Mouse (Mus musculus) gastrocnemius, adult 18-20 months (tissue): ENCODE measurements at regions not wholly inside any gene's neighbourhood (a gene's known extent, or its start where the extent isn't known, plus 50 kb on each side); places are given as distances from the start of the nearest gene placed in this dataset.
A peak's percentile ranks its signal among the peaks of the same experiment; 100 is the strongest.

Experiments used
- DNase-seq: peaks from one replicate; pipeline ENCODE4 v3.0.0; 2021; ENCODE audit warnings: low spot score

DNA sequence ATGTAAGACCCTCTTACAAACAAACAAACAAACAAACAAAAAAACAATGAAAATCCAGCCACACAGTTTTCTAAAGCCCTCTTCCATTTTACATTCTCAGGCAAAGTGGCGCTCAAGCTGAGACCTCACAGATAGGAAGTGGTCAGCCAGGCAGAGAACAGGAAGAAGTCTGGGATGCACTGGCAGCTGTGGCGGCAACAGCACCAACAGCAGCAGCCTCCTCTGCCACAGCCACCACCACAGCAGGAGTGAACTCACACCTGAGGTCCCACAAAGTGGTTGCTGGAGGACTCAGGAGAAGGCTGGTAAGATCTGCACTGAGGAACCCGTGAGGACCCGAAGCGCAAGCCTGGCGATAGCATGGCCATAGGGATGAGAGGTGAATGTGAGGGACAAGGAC lies 156.3 kb downstream of the Grm4 start:
- no peak for DNase-seq

DNA sequence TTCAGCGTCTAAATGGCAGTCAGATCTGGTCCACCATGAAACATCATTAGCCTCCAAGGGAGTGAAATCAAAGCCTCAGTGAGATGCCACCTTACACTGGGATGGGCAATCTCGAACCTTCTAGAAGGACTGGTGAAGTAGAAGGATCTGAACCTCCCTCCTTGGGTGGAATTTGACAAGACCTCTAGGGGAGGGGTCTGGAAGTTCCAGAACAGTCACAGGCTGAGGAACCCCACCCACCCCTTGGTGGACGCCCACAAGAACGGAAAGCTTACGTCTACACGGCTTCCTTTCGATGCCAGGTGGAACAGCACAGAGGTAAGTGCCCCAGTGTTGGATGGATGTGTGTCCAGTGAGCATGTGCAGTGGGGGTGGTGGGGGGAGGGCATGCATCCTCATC lies 156.9 kb downstream of the Grm4 start:
- DNase-seq, result no peak

DNA sequence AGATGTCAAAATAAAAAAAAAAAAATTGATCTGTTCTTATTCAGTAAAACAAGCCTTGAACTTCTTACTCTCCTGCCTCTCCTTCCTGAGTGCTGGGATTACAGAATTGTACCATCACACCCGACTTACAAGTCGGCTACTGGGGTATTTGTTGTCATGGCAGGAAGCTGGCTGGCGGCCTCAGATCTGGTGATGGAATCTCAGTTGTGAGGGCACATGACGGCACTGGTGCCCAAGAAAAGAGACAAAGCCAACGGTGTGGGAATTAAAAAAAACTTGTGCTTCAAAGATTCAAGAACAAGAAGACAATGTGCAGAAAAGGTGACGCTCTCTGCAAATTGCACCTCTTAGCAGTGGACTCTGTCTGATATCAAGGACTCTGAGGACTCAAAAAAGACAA lies 157.3 kb downstream of the Grm4 start:
- no peak for DNase-seq

DNA sequence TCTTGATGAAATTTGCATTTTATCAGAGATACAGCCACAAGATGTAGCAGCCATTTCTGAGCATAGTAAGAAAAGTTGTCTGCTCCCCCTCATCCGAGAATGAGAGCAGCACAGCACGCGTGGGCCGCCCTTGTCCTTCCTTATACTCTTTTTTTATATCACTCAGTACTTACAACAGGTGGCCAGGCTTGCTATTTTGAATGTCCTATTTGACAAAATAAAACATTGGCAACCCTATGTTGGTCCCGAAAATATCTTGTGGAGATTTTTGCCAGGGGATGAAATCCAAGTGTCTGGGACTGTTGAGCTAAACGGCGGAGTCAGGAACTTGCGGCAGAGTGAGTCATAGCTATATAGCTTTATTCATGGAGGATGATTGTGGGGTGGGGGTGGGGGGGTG lies 158.0 kb upstream of the Lemd2 start:
- DNase-seq, result peak; percentile 69

DNA sequence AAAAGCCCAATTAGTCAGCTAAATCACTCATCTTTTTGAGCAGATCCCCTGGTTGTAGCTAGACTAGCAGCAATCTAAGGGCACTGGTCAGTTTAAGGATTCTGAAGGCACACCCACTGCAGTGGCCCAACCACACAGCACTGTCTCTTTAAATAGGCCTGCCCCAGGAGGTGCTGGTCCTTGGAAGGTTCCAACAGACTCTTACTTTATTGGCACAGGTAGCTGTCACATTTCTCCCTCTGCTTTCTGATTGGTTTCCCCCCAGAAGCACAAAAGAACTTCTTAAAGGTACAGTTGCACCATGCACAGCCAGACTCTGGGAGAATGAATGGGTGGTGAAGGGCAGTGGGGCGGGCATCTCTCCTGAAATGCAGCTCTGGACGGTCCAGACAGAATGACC lies 157.1 kb upstream of the Lemd2 start:
- peak; percentile 66 for DNase-seq

DNA sequence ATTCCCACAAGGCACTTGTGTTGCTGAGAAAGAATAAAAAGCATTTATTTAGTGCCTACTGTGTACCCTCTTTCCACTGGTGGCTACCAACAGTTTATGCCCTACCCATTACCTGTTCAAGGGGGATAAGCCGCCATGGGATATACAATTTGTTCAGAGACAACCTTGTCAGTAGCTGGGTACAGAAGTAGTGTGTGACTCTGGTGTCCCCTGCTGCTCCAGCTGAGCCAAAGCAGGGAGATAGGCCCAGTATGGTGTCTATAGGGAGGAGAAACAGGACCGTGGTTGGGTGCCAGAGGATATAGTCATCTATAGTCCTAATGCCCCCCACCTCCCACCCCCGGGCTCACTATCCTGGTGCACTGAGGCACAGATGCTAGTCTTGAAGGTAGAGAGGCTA lies 152.6 kb upstream of the Lemd2 start:
- no peak for DNase-seq

DNA sequence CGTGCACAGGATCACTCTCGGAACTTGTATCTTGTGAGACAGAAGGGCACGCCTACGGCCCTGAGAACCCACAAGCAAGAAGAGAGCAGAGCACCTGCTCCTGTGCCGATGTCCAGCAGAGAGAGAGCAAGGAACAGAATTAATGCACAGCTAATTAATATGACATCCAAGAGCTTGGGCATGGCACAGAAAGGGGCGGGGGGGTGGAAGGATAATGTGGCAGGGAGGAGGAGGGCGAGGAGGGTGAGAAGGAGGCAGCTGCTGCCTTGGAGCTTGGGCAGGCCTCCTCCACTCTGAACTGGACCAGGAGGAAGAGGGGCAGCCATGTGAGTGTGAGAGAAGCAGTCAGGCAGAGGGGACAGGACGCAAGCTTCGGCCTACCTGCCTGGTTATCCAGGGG lies 151.4 kb upstream of the Lemd2 start:
- no peak for DNase-seq

DNA sequence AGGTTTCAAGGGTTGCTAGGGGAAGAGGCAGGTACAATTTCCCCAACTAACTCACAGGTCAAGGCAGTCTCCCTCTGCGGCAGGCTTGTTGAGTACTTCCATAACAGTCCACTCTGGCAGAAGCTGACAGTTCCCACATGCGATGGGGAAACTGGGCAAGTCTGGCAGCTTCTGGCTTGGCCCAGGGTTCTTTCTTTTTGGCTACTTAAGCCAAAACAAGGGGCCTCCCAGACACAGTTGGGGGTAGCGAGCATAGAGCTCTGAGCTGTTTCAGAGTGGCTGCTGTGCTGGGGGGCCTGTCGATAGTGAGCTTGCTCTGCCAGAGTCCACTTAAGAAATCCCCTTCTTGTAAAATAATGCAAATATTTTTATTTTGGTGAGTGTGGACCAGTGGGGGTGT lies 150.8 kb upstream of the Lemd2 start:
- no peak for DNase-seq

DNA sequence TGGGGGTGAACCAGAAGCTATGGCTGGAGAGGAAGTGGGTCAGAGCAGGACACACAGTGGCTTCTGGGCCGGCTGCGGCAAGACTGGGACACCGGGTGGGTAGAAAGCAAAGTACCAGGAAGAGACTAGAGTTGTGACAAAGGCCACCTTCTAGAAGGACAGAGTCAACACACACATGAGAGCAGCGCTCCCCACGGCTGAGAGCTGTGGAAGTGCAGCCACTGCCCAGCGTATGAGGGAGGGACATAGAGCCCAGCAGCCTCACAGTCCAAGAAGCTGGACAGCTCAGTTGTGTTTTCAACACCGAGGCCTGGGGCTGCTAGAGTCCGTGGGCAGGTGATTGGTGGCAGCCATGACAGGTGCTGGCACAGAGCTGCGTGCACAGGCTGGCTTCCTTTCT lies 145.6 kb upstream of the Lemd2 start:
- DNase-seq, result no peak

DNA sequence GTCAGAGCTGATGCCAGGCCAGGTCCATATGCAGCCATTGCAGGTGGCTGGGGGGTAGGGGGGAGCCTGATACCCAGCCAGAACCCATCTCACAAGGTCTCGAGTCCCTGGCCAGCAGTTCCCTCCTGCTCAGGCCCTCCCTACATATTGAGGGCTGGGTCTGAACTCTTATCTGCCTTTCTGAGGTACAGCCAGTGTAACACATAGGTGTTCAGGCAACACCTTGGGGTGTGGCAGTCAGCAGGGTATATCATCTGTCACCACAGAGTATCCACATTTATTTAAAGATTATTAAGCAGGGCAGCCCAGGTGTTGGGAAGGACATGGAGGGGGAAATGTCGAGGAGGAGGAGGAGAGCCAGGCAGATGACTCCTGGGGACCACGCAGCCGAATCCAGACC lies 145.2 kb upstream of the Lemd2 start:
- no peak for DNase-seq

DNA sequence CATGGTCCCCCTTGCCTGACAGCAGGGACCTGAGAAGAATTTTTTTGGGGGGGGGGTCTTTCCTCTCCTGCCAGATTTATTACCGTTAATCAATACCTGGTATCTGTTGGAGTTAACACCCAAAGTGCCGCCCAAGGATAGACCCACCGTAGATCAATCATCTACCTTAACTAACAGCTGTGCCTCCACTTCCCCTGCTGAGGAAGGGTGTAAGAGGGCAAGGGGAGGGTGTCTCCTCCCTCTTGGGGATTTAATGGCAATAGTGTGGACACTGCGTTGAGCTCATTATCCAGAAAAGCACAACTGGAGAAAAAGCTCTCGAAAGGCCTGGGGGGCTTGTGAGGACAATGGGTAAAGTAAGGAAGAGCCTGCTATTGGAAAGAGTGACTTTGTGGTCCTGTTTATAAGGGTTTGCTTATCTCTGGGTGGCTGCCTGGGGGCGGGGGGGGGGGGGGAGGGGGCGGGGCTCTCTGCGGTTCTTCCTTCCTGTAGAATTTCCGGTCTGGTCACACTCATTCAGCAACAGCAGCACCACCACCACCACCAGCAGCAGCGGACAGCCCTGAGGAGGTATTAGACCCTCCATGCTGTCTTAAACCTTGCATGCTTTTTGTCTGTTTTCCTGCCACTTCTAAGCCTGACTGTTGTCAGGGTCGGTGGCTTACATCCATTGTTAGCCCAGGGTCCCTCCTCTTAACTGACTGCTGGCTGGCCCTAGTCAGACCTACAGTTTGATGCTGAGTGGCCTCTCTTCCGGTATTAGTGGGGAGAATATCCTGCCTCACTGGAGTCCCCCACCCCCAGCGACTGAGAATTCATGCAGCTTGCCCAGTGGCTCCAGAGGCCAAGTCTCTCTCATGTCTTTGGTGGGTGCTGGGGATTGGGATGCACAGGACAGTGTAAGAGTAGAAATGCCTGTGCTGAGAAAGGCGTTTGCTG lies 138.0 kb upstream of the Lemd2 start:
- no peak for DNase-seq

DNA sequence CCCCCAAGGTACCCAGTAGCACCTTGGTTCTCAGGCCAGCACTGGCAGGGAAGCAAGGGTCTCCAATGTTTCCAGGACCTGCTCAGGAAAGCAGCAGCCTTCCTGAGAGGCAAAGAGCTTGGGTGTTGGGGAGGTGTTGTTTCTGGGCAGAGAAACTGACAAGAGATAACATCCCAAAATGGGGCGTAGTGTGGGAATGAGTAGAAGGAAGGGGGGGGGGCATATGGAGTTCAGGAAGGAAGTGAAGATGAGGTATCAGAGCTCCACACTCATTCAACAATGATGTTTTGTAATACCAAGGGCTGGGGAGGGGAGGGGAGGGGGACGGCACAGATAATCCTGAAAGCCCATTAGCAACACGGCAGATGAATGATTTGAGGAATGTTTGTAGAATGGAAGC lies 135.6 kb upstream of the Lemd2 start:
- DNase-seq, result no peak

DNA sequence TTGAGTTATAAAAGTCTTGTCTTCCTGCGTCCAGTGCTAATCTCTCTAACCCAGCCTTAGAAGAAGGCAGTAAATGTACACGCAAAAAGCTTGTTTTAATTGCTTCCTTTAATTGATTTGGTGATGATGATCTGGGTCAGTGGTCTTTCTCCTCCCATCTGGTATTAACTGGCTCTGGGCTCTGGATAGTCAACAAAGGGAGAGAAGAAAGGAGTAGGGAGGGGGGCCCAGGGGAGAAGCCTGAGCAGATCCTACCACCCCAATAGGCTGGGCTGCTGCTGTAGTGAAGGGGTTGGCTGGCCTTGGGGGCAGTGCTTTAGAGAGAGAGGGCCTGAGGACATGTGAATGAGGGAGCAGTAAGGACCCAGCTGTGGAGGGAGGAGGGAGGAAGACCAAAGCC lies 135.0 kb upstream of the Lemd2 start:
- DNase-seq, result no peak

DNA sequence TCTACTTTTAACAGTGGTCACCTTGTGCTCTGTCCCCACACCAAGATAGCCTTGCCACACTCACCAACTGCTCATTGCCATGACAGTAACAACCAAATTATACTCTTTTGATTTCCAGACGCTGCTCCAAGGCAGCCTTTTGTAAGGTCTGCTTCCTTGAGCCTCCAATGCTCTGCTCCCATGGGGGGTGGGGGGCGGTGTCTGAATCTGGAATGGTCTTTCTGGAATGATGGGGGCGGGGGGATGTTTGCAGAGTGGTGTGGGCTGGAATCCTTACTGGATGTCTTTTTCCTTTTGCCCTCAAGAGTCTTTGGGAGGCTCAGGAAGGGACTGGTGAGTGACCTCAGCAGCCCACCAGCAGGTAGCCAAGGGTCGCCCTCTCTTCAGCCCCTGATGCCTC lies 131.4 kb upstream of the Lemd2 start:
- no peak for DNase-seq

DNA sequence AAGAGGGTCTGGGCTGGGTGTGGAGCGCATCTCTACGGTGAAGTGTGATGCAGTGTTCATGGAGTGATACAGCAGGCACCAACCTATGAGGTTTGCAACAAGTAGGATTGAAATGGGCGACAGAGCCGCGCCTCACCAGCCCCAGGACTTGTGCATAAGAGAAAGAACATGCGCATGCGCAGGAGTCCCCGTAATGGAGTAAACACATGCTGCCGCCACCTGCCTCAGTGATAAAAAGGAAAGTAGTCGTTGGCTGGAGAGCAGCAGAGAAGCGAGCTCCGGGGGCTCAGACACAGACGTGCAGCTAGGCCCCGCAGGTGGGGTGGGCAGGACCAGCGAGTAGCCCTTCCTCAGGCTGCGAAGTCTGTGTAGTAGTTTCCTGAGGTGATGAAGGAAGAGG lies 129.3 kb upstream of the Lemd2 start:
- no peak for DNase-seq

DNA sequence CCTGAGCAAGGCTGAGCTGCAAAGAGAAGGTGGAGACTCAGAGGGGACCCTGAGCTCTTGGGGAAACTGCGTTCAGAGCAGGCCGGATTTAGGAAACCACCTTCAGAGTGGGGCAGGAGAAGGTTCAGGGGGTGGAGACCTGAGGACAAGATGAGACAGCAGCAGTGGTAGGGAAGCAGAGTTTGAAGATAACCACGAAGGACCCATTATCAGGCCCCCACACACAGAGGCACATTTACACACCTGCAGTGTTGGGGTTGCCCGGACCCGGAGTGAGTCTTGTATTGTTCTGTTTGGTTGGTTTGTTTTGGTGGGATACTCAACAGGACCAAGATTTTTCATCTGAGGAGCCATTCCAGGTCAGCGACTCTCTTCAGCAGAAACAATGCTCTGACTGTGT lies 128.9 kb upstream of the Lemd2 start:
- DNase-seq, result no peak

DNA sequence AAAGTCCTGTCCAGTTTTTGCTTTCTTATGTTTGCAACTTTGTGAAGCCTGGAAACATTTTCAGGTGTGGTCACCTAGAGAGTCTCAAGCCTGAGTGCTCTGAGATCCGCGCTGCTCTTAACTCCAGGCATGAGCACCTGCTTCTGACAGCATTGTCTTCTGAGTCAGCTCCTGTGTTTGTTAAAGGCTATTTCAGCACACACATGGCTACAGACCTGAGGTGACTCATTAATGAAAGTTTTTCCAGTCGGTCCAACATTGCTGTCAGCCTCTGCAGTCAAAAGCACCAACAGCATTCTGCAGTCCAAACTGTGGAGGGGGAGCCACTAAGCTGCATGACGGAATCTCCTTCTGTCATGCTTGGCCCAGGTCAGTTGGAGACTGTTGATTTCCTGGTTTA lies 127.8 kb upstream of the Lemd2 start:
- DNase-seq, result no peak

DNA sequence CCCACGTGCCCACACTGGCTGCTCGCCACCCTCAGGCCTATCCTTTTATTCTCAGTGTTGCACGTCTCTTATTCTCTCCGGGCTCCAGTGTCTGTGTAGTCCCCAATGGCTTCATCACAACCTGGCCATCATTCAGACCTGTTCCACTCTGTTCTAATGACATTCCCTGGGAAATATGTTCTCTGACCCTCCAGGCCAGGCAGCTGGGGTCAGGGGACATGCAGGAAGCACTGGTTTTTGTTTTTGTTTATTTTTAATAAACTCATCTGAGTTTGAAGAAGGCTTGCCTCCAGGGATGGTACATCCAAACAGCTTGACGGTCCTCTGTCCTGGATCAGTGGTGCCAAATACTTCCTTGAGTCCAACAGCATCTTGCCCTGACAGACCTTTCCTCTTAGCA lies 127.4 kb upstream of the Lemd2 start:
- DNase-seq, result no peak

DNA sequence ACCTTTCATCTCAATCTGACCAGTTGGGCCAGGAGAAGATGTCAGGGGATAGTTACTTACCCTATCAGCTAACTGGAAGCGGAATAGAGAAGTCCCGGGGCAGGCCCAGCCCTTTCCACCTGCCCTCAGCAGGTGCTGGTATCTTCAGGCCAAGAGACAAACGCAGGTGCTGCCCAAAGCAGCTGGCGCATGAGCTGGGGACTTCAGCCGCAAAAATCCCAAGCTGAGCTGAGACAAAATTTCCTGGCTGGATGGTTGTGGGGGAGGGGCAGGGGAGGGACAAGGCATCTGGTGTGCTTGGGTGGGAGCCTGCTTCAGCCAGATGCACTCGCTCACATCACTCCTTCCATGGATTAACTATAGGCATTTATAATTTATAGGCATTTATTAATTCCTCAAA lies 125.5 kb upstream of the Lemd2 start:
- no peak for DNase-seq

DNA sequence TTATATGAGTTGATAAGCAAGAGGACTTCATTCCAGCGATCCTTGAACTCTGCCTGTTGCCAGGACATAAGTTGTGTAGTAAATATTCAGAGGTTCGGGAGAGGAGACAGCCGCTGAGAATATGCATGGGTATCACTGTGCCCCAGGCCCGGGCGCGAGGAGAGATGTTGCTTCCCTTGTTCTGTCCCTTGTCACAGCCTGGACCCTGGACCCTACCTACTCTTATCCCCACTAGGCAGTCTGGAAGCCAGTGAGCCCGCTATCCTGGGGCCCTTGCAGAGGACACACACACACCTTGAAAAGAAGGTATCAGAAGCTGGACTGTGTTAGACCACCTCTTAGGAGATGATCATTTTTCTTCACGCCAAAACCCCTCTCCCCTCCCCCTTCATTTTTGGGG lies 124.9 kb upstream of the Lemd2 start:
- DNase-seq, result no peak

DNA sequence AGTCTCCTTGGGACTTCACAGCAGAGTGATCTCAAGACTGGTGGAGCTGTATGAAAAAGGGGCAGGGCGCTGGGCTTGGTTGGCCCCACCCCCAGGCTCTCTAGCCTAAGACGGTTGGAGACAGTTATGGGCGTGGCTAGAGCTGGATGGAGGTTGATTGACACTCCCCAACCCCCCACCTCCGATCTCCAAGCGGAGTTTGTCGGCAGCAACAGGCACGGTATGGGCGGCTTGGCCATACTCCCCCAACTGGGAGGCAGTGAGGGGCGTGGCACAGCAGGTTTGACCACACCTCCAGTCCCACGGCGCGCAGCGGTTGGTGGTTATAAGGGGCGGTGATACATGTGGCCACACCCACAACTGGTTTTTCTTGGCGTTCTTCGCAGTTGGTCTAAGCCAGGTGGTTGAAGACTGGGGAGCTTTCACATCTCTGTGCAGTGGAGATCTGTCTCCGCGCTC lies 120.8 kb upstream of the Lemd2 start:
- DNase-seq, result peak; percentile 83

DNA sequence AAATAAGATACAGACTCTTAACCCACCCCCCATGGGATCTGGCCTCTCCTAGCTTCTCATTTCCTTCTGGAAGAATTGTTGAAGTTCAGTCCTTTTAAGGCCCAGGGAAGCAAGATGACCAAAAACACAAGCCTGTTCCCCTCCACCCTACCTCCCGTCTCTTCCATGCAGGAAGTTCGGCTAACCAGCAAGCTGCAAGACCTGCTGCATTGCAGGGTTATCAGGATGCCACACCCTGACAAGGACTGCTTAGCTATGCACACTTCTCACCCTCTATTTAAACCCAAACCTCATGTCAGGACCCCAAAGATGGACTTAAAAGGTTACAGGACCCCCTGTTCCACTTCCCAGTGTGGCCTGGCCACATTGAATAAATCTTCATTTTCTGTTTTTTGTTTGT lies 119.2 kb upstream of the Lemd2 start:
- no peak for DNase-seq

DNA sequence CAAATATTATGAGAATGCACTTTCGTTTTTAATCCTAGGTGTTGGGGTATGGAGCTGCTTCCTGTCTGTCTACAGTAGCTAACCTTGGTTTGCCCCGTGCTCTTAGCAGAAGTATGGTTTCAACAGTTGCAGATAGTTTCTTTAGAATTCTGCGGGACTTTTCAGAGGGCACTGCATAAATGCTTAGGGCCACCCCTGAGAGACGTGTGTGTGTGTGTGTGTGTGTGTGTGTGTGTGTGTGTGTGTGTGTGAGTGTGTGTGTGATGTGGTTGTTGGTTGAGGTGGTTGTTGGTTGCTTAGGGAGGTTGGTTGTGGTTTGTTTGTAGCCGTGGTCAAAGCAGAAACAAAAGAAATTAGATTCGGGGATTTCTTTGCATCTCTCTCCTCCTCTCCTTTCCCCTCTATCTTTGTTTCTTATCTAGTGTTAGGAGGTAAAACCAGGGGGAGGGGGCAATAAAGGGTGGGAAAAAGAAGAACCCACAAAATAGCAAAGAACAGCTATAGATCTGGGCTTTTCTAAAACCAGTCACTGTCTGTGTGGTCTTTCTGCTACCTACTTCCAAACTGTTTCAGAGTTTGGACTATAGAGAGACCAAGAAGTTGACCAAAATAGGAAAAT lies 118.7 kb upstream of the Lemd2 start:
- no peak for DNase-seq
